Mouse (Mus musculus): ENCODE results near the gene Chrna3.

DNA sequence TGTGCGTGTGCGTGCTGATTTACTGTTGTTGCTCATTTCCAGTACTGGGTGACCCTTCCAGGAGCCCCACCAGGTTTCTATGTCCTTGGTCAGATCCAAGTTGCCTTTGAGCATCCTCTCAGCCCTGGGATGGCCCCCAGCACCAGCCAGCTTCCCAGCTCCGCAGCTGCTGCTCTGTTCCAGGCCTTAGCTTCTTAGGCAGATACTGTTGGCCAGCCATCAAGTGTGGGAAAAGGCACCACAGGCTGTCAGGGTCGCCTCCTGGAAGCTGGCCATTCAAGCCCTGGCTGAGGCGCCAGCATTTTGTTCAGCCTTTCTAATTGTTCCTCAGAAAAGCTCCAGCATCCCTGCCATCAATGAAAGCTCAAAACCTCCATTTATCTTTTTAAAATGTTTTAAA lies 13.6 kb upstream of the Chrna3 start:
- TF ChIP-seq POLR2A (IDR thresholded peaks at IDR 0.05; ENCODE audit: low read depth, low read length) (no peak), CTCF (IDR thresholded peaks at IDR 0.05; ENCODE audit: extremely low read depth, insufficient read depth, insufficient read length, insufficient replicate concordance) (no peak)
